Mouse (Mus musculus) intestine, postnatal 0 days (tissue): ENCODE data around the gene Asic2. TPM values are rescaled to one million over a fixed set of nuclear protein-coding genes. Genes with fewer than 3 reads are reported as not detected.

Source experiments
- ATAC-seq: fragments of 200-750 bp; cut with Nextera tagmentation; 2 replicates; pipeline ENCODE4 v1.8.0; 2017; ENCODE audit warnings: mild to moderate bottlenecking, moderate TSS enrichment, moderate library complexity
- H3K27ac ChIP-seq: fragments of 300-500 bp; sonication (generic); 2 replicates; pipeline ENCODE4 v1.5.1; 2014; ENCODE audit warnings: mild to moderate bottlenecking, low read depth, low read length, moderate library complexity
- H3K27me3 ChIP-seq: fragments of 300-500 bp; sonication (generic); replicated peaks from 2 replicates; pipeline ENCODE4 v1.6.1; 2014; ENCODE audit warnings: low read length, mixed read lengths; ENCODE audit not compliant: control insufficient read depth, insufficient read depth
- H3K36me3 ChIP-seq: fragments of 300-500 bp; sonication (generic); 2 replicates; pipeline ENCODE4 v1.6.1; 2014; ENCODE audit warnings: mild to moderate bottlenecking, moderate library complexity; ENCODE audit not compliant: control insufficient read depth, insufficient read depth
- H3K4me1 ChIP-seq: fragments of 300-500 bp; sonication (generic); replicated peaks from 2 replicates; pipeline ENCODE4 v1.6.1; 2014; ENCODE audit warnings: antibody characterized with exemption, low read length, mixed read lengths; ENCODE audit not compliant: control insufficient read depth, insufficient read depth
- H3K4me2 ChIP-seq: fragments of 300-500 bp; sonication (generic); replicated peaks from 2 replicates; pipeline ENCODE4 v1.6.1; 2014; ENCODE audit warnings: low read depth, mild to moderate bottlenecking, moderate library complexity
- H3K4me3 ChIP-seq: fragments of 300-500 bp; sonication (generic); 2 replicates; pipeline ENCODE4 v1.5.1; 2014; ENCODE audit warnings: low read depth, low read length
- H3K9ac ChIP-seq: fragments of 300-500 bp; sonication (generic); 2 replicates; pipeline ENCODE4 v1.6.1; 2014; ENCODE audit warnings: mild to moderate bottlenecking, low read depth, low read length
- H3K9me3 ChIP-seq: fragments of 300-500 bp; sonication (generic); 2 replicates; pipeline ENCODE4 v1.6.1; 2016; ENCODE audit warnings: mixed run types; ENCODE audit not compliant: control insufficient read depth
- CTCF ChIP-seq: sonication (generic); IDR thresholded peaks from 2 replicates; pipeline ENCODE4 v1.5.1; 2016; ENCODE audit warnings: low read depth, mild to moderate bottlenecking, control low read depth, antibody characterized with exemption, moderate library complexity
- whole genome bisulfite sequencing: fragments of 180-500 bp; shearing (Covaris S2); extraction: QIAGEN DNeasy Blood & Tissue Kit; methylation state at CpG from one replicate; pipeline ENCODE4 v1.1.7; 2014; 5-methylcytosine and 5-hydroxymethylcytosine counted together
- polyA plus RNA-seq: library from polyadenylated mRNA; unstranded; fragments of >200 nt; fragmentation: Nextera tagmentation; extraction: Ambion mirVana; gene quantifications from 2 replicates; pipeline ENCODE4 v1.2.1, GENCODE M21; 2015

Asic2 gene
- polyA plus RNA-seq, 1 experiment from 2014 or later, result 0.55 TPM

GRCm38 (mm10) chr11:81996172-81996841, 28.1 kb upstream of the Asic2 start:
- Histone ChIP-seq H3K4me3 (no peak overlapping the region), H3K9ac (no peak overlapping the region), H3K36me3 (no peaks in the 10 kb centered on the region), H3K27ac (no peak overlapping the region), H3K9me3 (no peaks in the 10 kb centered on the region), H3K4me1 (no peaks in the 10 kb centered on the region), H3K27me3 (no peaks in the 10 kb centered on the region), H3K4me2 (no peak overlapping the region)
- peak; percentile 100 for TF ChIP-seq CTCF
- whole genome bisulfite sequencing, result 69% methylated on average over 10 of the region's 10 CpGs
- no peak for ATAC-seq

DNA sequence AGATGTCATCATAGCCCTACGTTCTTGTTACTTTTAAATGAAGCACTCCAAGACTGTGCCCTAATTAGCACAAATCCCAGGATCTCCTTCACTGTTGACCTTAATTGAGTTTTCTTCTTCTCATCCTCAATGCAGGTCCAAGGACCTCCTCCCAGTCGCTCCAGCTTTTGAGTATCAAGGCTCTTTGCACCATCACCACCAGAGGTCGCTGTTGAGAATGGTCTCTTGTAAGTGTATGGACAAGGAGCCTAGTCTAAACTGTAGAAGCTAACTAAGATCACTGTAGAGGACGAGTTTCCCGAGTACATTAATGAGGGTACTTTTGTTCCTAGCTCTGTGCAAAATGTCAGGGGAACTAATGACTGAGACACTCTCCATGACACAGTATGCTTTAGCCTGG, 14.9 kb upstream of the Asic2 start:
- Histone ChIP-seq H3K27ac (no peak overlapping the region), H3K4me2 (no peak overlapping the region), H3K9ac (no peak overlapping the region), H3K36me3 (no peaks in the 10 kb centered on the region), H3K4me3 (no peak overlapping the region), H3K4me1 (no peaks in the 10 kb centered on the region), H3K9me3 (no peaks in the 10 kb centered on the region), H3K27me3 (no peaks in the 10 kb centered on the region)
- 38% methylated on average over 5 of the region's 5 CpGs for WGBS
- TF ChIP-seq CTCF, result peak; percentile 77
- ATAC-seq, result no peak

GRCm38 (mm10) chr11:81982191-81982590, 13.9 kb upstream of the Asic2 start:
- Histone ChIP-seq H3K9ac (no peak overlapping the region), H3K27me3 (no peaks in the 10 kb centered on the region), H3K9me3 (no peaks in the 10 kb centered on the region), H3K27ac (no peak overlapping the region), H3K4me3 (no peak overlapping the region), H3K36me3 (no peaks in the 10 kb centered on the region), H3K4me2 (no peak overlapping the region), H3K4me1 (no peaks in the 10 kb centered on the region)
- no peak for TF ChIP-seq CTCF
- 51% methylated on average over 11 of the region's 11 CpGs for WGBS
- no peak for ATAC-seq

DNA sequence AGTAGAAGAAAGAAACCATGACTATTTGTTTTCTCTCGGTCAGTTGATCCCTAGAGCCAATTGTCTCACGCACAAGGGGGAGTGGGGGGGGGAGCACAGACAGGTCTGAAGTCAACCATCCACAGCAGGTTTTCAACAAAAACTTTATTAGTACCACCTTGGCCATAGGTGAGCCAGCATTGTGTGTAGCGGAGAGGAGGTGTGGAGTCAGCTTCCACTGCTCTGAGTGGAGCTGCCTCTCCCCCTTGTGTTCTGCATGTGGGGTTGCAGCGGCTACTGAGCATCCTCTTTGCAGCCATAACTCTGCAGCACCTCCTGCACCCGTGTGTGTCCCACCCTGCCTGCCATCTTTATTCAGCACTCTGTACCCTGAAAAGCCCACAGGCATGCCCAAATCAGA, 6.3 kb upstream of the Asic2 start:
- no peak overlapping the region for H3K27ac ChIP-seq
- H3K4me1 ChIP-seq, result no peaks in the 10 kb centered on the region
- H3K9me3 ChIP-seq, result no peaks in the 10 kb centered on the region
- no peaks in the 10 kb centered on the region for H3K27me3 ChIP-seq
- ATAC-seq, result no peak
- 32% methylated on average over 5 of the region's 5 CpGs for WGBS
- H3K4me3 ChIP-seq, result no peak overlapping the region
- H3K4me2 ChIP-seq, result no peak overlapping the region
- no peak overlapping the region for H3K9ac ChIP-seq
- TF ChIP-seq CTCF, result peak; percentile 63
- no peaks in the 10 kb centered on the region for H3K36me3 ChIP-seq

GRCm38 (mm10) chr11:81973699-81974098, 5.4 kb upstream of the Asic2 start:
- Histone ChIP-seq H3K9me3 (no peaks in the 10 kb centered on the region), H3K4me2 (no peak overlapping the region), H3K4me1 (no peaks in the 10 kb centered on the region), H3K4me3 (no peak overlapping the region), H3K36me3 (no peaks in the 10 kb centered on the region), H3K9ac (no peak overlapping the region), H3K27ac (no peak overlapping the region), H3K27me3 (peaks cover 3% of the 10 kb centered on the region; the same call in 1 of the 2 replicates)
- ATAC-seq, result no peak
- no peak for TF ChIP-seq CTCF
- WGBS, result 66% methylated on average over 5 of the region's 5 CpGs

GRCm38 (mm10) chr11:81972044-81972443, 3.8 kb upstream of the Asic2 start:
- Histone ChIP-seq H3K36me3 (no peaks in the 10 kb centered on the region), H3K27ac (no peak overlapping the region), H3K9ac (no peak overlapping the region), H3K27me3 (peaks cover 5% of the 10 kb centered on the region; the same call in 1 of the 2 replicates), H3K4me1 (no peaks in the 10 kb centered on the region), H3K4me2 (no peak overlapping the region), H3K4me3 (no peak overlapping the region), H3K9me3 (no peaks in the 10 kb centered on the region)
- peak; percentile 38; the same call in 1 of the 2 replicates for TF ChIP-seq CTCF
- no peak for ATAC-seq
- 53% methylated on average over 3 of the region's 3 CpGs for WGBS
